Mouse (Mus musculus) spleen, postnatal 10 days (tissue): ENCODE measurements around the gene 4933436I01Rik.

Source experiments
- DNase-seq, 2 experiments: peaks; one replicate each; pipeline ENCODE4 v3.0.0; 2021 to 2022; ENCODE audit warnings: low spot score in 2 of 2

The 4933436I01Rik gene

GRCm38 (mm10) chrX:67921350-67921749, at the start of gene 4933436I01Rik:
4933436I01Rik (minus strand) TSS chrX:67921450.
- no peak for DNase-seq

- no peak for DNase-seq
Measured at GRCm38 (mm10) chrX:67924769-67925470, 3.7 kb upstream of the 4933436I01Rik start.

- no peak for DNase-seq
Measured at GRCm38 (mm10) chrX:67883406-67883805, 37.8 kb downstream of the 4933436I01Rik start.
